Mouse (Mus musculus): ENCODE measurements around the gene Abca2. TPM values are rescaled to one million over a fixed set of nuclear protein-coding genes. Genes with fewer than 3 reads are reported as not detected.
A peak's percentile ranks its signal among the peaks of the same experiment; 100 is the strongest.

Abca2 gene
- polyA plus RNA-seq, 1 experiment from 2014 or later, result 5.9 TPM

- Histone ChIP-seq H3K36me3 (no peaks in the 10 kb centered on the region), H3K4me1 (peaks cover 19% of the 10 kb centered on the region), H3K9me3 (no peaks in the 10 kb centered on the region), H3K4me2 (no peak overlapping the region), H3K27ac (no peak overlapping the region), H3K9ac (no peak overlapping the region), H3K4me3 (no peak overlapping the region), H3K27me3 (no peaks in the 10 kb centered on the region)
- 76% methylated on average over 14 of the region's 14 CpGs for WGBS
- no peak for ATAC-seq (ENCODE audit: insufficient number of reproducible peaks, low FRiP score, low TSS enrichment, low read depth)
Measured at GRCm38 (mm10) chr2:25467606-25468303, 39.3 kb downstream of the Abca2 start.

DNA sequence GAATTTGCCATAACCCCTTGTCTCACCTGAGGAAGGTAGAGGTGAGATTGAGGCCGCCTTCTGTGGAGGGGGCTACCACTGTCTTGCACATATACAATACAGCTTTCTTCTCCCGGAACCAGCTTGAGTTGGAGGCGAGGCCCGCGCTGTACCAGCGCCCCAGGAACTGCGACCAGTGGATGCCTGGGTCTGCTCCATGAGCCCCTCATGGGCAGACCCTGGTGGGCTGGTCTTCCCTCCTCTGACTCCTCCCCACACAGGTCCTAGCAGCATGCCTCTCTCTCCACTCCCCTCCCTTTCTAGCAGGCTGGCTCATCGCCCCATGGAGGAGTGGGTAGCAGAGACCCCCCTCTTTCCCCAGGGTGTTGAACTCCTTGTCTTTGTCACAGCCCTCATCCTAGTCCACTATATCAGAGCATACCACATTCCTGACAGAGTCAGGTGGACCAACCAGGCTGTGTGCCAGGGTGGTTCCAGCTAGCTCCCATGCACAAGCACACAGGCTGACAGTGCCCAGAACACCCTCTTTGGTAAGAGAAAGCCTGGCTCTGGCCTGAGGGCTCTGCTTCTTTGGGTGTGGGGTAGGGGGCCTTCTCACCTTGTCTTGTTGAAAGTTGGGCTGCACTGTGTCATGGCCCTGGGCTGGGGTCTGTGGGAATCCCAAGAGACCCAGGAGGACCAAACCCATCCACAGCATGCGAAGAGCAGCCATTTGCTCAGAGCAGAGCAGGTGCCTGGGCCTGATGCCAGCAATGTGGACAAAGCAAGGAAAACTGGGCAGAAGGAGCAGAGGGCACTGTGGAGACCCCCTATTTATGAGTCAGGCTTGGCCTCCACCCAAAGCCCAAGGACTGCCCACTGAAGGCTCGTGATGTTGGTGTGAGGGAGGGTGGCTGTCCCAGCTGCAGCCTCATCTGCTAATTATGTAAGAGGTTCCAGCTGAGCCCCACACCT, 40.7 kb downstream of the Abca2 start:
- Histone ChIP-seq H3K9me3 (no peaks in the 10 kb centered on the region), H3K27ac (no peak overlapping the region), H3K4me2 (no peak overlapping the region), H3K4me3 (no peak overlapping the region), H3K4me1 (peaks cover 19% of the 10 kb centered on the region), H3K9ac (no peak overlapping the region), H3K36me3 (no peaks in the 10 kb centered on the region), H3K27me3 (no peaks in the 10 kb centered on the region)
- ATAC-seq (ENCODE audit: insufficient number of reproducible peaks, low FRiP score, low TSS enrichment, low read depth), result no peak
- 65% methylated on average over 10 of the region's 10 CpGs for WGBS

- no peaks in the 10 kb centered on the region for H3K36me3 ChIP-seq
- H3K9ac ChIP-seq, result no peak within 1 kb of the TSS
- 51% methylated on average over 6 of the region's 6 CpGs for WGBS
- H3K9me3 ChIP-seq, result no peaks in the 10 kb centered on the region
- peaks cover 19% of the 10 kb centered on the region for H3K4me1 ChIP-seq
- H3K4me3 ChIP-seq, result no peak within 1 kb of the TSS
- no peak for ATAC-seq (ENCODE audit: insufficient number of reproducible peaks, low FRiP score, low TSS enrichment, low read depth)
- H3K27ac ChIP-seq, result no peak within 1 kb of the TSS
- no peaks in the 10 kb centered on the region for H3K27me3 ChIP-seq
- no peak within 1 kb of the TSS for H3K4me2 ChIP-seq
Measured at GRCm38 (mm10) chr2:25469969-25470368, 41.5 kb downstream of the Abca2 start, which contains the start of gene Ptgds. Gene Ptgds, minus strand, starts transcription at chr2:25470046.

DNA sequence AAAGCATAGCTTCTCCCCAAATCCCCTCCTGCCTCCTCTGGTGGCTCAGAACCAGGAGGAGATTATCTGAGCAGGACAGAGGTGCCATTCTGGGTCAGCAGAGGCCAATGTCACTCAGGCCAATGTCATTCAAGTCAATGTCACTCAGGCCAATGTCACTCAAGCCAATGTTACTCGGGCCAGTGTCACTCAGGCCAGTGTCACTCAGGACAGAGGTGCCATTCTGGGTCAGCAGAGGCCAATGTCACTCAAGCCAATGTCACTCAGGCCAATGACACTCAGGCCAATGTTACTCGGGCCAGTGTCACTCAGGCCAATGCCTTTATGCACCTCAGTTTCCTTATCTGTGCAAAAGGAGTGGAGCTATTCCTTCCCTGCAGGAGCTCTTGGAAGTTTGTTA, 44.0 kb downstream of the Abca2 start:
- no peak overlapping the region for H3K4me3 ChIP-seq
- no peaks in the 10 kb centered on the region for H3K36me3 ChIP-seq
- H3K4me2 ChIP-seq, result no peak overlapping the region
- H3K27ac ChIP-seq, result no peak overlapping the region
- WGBS, result 78% methylated on average over 2 of the region's 2 CpGs
- H3K4me1 ChIP-seq, result peaks cover 14% of the 10 kb centered on the region
- no peaks in the 10 kb centered on the region for H3K27me3 ChIP-seq
- H3K9me3 ChIP-seq, result no peaks in the 10 kb centered on the region
- H3K9ac ChIP-seq, result no peak overlapping the region
- ATAC-seq (ENCODE audit: insufficient number of reproducible peaks, low FRiP score, low TSS enrichment, low read depth), result no peak

DNA sequence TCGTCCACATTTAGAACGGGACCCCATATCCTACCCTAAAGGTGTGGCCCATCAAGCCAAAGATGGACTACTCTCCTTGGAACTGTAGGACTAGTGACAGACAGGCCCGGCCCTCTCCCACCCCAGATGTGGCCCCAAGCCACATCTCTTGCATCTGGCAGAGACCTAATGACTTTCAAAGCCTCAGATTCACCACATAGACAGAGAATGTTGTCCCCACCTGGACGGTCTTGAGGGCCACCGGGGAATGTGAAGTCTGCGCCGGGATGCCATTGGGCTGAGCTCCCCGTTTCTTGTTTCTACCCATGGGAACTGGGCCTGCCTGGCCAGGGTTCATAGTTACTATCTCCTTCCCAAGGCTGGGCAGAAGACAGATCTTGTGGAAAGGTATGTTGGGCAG, 49.0 kb downstream of the Abca2 start:
- Histone ChIP-seq H3K4me3 (no peak overlapping the region), H3K4me1 (no peaks in the 10 kb centered on the region), H3K9me3 (no peaks in the 10 kb centered on the region), H3K27ac (no peak overlapping the region), H3K27me3 (no peaks in the 10 kb centered on the region), H3K36me3 (no peaks in the 10 kb centered on the region), H3K4me2 (no peak overlapping the region), H3K9ac (no peak overlapping the region)
- ATAC-seq (ENCODE audit: insufficient number of reproducible peaks, low FRiP score, low TSS enrichment, low read depth), result no peak
- 83% methylated on average over 8 of the region's 8 CpGs for WGBS

DNA sequence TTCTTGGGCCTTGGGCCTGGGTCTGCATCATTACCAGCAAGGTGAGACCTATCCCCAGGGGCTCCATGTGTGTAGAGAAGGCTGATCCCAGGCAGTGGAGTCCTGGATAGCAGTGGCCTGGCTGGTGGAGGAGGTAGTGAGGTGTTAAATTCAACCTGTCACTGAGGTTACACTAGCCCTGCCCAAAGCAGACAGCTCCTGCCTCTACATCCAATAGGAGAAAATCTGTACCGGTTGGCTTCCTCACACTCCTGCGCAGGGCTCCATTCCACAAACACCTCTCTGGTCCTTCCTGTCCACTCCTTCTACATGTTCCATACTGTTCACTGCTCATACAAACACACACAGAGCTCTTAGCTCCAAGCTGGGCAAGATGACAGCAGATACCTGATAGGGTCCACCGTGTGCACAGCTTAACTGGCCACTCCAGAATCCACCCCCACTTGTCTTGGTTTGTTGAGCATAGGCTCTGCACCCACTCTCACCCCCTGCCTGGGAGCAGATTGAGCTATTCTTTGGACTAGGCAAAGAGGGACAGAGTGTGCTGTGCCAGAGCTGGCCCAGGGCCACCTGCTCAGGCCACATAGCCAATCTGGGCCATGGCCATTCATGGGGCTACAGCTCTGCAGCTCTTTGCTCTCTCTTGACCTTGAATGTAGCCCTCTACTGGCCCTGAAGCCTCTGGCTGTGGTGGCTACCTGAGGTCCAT, 49.6 kb downstream of the Abca2 start:
- no peak overlapping the region for H3K4me2 ChIP-seq
- H3K27me3 ChIP-seq, result no peaks in the 10 kb centered on the region
- H3K27ac ChIP-seq, result no peak overlapping the region
- no peaks in the 10 kb centered on the region for H3K36me3 ChIP-seq
- no peak overlapping the region for H3K9ac ChIP-seq
- 83% methylated on average over 3 of the region's 3 CpGs for WGBS
- H3K4me3 ChIP-seq, result no peak overlapping the region
- ATAC-seq (ENCODE audit: insufficient number of reproducible peaks, low FRiP score, low TSS enrichment, low read depth), result no peak; the same call in 1 of the 2 replicates
- H3K4me1 ChIP-seq, result no peaks in the 10 kb centered on the region
- no peaks in the 10 kb centered on the region for H3K9me3 ChIP-seq

DNA sequence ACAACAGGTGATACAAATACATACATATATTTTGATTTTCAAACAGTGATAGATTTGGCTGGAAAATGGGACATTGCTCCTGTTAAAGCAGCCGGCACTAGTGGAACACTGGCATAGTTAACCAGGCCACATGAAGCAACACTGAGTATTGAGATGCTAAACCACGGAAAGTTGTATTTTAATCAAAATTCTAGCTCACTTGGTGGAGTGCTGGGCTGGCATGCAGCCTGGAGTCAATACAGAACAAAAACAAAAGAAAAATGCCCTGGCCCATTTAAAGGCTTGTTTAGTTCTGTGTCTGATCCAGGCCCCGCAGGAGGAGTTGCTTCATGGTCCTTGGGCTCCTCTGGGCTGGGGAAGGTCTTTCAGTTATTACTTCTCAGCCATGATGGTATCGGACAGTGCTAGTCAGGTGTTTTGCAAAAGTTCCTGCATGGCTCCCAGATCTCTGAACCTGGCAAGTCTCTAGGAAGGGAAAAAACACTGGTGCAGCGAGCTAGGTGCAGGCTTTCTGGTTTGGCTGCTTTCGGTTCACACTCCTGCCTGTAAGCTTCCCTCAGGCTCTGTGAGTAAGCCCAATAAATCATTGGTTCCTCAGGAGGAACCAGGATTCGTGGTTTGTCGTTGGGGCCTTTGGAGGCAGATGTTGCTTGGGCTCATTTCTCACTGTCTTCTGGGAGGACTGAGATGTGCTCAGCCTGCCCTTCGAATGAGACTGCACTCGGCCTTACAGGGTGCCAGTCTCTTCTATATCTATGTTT, 51.2 kb downstream of the Abca2 start:
- no peak overlapping the region for H3K4me2 ChIP-seq
- 48% methylated on average over 10 of the region's 10 CpGs for WGBS
- H3K27me3 ChIP-seq, result no peaks in the 10 kb centered on the region
- H3K9me3 ChIP-seq, result no peaks in the 10 kb centered on the region
- H3K9ac ChIP-seq, result no peak overlapping the region
- ATAC-seq (ENCODE audit: insufficient number of reproducible peaks, low FRiP score, low TSS enrichment, low read depth), result no peak
- no peaks in the 10 kb centered on the region for H3K36me3 ChIP-seq
- peak overlapping the region; percentile 71 for H3K27ac ChIP-seq
- no peaks in the 10 kb centered on the region for H3K4me1 ChIP-seq
- H3K4me3 ChIP-seq, result no peak overlapping the region

- Histone ChIP-seq H3K27ac (peak overlapping the region; percentile 48; the same call in 1 of the 2 replicates), H3K9ac (no peak overlapping the region), H3K36me3 (no peaks in the 10 kb centered on the region), H3K4me3 (no peak overlapping the region), H3K4me2 (no peak overlapping the region), H3K4me1 (no peaks in the 10 kb centered on the region), H3K9me3 (no peaks in the 10 kb centered on the region), H3K27me3 (no peaks in the 10 kb centered on the region)
- no peak for ATAC-seq (ENCODE audit: insufficient number of reproducible peaks, low FRiP score, low TSS enrichment, low read depth)
- 85% methylated on average over 1 of the region's 1 CpGs for WGBS
Measured at GRCm38 (mm10) chr2:25480541-25480940, 52.0 kb downstream of the Abca2 start.

DNA sequence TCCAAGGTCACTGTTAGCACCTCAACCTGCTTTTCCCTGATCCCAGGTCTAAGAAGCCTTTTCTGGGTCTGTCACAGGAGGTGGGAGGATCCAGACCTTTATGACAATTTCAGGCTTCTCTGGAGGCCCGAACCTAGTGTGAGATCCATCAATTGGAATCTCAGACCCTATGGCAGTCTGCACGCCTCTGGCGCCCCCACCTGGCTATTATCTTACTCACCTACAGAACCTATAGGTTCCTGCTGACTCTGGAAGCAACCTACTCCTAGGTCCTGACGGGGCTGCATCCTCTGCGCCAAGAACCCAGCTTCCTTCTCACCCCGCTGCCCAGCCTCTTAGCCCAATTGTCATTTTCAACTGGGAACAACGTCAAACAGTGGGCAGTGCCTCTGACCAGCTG, 54.5 kb downstream of the Abca2 start:
- no peak for ATAC-seq (ENCODE audit: insufficient number of reproducible peaks, low FRiP score, low TSS enrichment, low read depth)
- WGBS, result 23% methylated on average over 7 of the region's 7 CpGs
- no peaks in the 10 kb centered on the region for H3K4me1 ChIP-seq
- no peaks in the 10 kb centered on the region for H3K36me3 ChIP-seq
- H3K4me3 ChIP-seq, result no peak overlapping the region
- H3K4me2 ChIP-seq, result no peak overlapping the region
- H3K9me3 ChIP-seq, result no peaks in the 10 kb centered on the region
- H3K9ac ChIP-seq, result no peak overlapping the region
- 0 out of 2 replicates have a peak, but pooled peaks cover under 1% of the 10 kb centered on the region for H3K27me3 ChIP-seq
- H3K27ac ChIP-seq, result no peak overlapping the region

- WGBS, result 61% methylated on average over 11 of the region's 11 CpGs
- H3K9ac ChIP-seq, result no peak overlapping the region
- H3K4me1 ChIP-seq, result no peaks in the 10 kb centered on the region
- H3K27me3 ChIP-seq, result 0 out of 2 replicates have a peak, but pooled peaks cover 3% of the 10 kb centered on the region
- H3K4me2 ChIP-seq, result no peak overlapping the region
- H3K9me3 ChIP-seq, result no peaks in the 10 kb centered on the region
- no peak for ATAC-seq (ENCODE audit: insufficient number of reproducible peaks, low FRiP score, low TSS enrichment, low read depth)
- H3K4me3 ChIP-seq, result no peak overlapping the region
- no peaks in the 10 kb centered on the region for H3K36me3 ChIP-seq
- H3K27ac ChIP-seq, result no peak overlapping the region
Measured at GRCm38 (mm10) chr2:25484901-25485647, 56.6 kb downstream of the Abca2 start.
